Mouse (Mus musculus) liver, embryonic 14.5 days (tissue): Measurements from ENCODE around the gene Hoxb4.

Source experiments
- CTCF ChIP-seq: IDR thresholded peaks from 2 replicates; pipeline ENCODE4 v1.5.1; 2016; ENCODE audit warnings: antibody characterized with exemption, low read depth, control low read depth
- EP300 ChIP-seq: IDR thresholded peaks from 2 replicates; pipeline ENCODE4 v1.6.1; 2016; ENCODE audit warnings: antibody characterized with exemption, low read depth

- TF ChIP-seq CTCF, result no peak
- TF ChIP-seq EP300, result no peak
Measured at GRCm38 (mm10) chr11:96317608-96318367, at the start of gene Hoxb4.
